Mouse (Mus musculus): ENCODE results near the gene Gm45140.

DNA sequence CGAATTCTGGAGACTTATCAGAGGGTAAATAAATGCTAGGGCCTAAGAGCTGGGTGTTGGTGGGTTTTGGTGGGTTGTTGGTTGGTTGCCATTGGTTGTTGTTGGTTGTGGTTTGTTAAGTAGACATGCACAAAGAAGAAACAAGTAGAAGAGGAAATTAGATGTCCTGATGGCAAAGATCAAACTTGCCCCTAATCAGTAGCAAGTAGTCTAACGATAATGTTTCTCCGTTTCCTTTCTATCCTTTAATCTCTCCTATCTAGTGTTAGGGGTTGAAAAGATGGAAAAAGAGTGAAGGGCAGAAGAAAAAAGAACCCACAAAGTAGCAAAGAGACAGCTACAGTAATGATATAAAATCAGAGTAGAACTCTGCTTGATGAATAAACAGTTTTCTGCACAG lies 91.0 kb downstream of the Gm45140 start:
- no peak for TF ChIP-seq HCFC1 (IDR thresholded peaks at IDR 0.05; ENCODE audit: borderline replicate concordance, insufficient read depth, low read length)
- no peak for TF ChIP-seq ZNF384 (IDR thresholded peaks at IDR 0.05; ENCODE audit: low read depth, low read length)
- TF ChIP-seq CHD2 (IDR thresholded peaks at IDR 0.05; ENCODE audit: low read depth, low read length): no peak
- no peak for TF ChIP-seq ZC3H11A (IDR thresholded peaks at IDR 0.05; ENCODE audit: borderline replicate concordance, low read depth, low read length)
